Mouse (Mus musculus): ENCODE results near the gene Ror1. TPM values are rescaled to one million over a fixed set of nuclear protein-coding genes. Genes with fewer than 3 reads are reported as not detected.
A peak's percentile ranks its signal among the peaks of the same experiment; 100 is the strongest.

Ror1 gene
- total and polyA plus RNA-seq, 2 experiments from 2014 or later, result 10.3 to 17.5 TPM

- ATAC-seq (ENCODE audit: insufficient read depth, low read depth), result no peak
- H3K9me3 ChIP-seq (replicated peaks; ENCODE audit: control insufficient read depth, low read length), result no peaks in the 10 kb centered on the region
- H3K9ac ChIP-seq (replicated peaks; ENCODE audit: low read depth, low read length), result no peak overlapping the region
- H3K36me3 ChIP-seq (replicated peaks; ENCODE audit: control insufficient read depth, insufficient read depth, low read length), result no peaks in the 10 kb centered on the region
- TF ChIP-seq EP300 (IDR thresholded peaks at IDR 0.05; ENCODE audit: low read depth) (no peak), CTCF (IDR thresholded peaks at IDR 0.05; ENCODE audit: low read depth) (no peak)
- H3K27me3 ChIP-seq (ENCODE audit: control insufficient read depth, insufficient read depth, low read length), result no peaks in the 10 kb centered on the region
- no peak overlapping the region for H3K4me3 ChIP-seq (ENCODE audit: low read depth, low read length)
- no peak overlapping the region for H3K4me2 ChIP-seq (ENCODE audit: low read depth, low read length)
- no peak overlapping the region for H3K27ac ChIP-seq (ENCODE audit: low read depth)
- no peak for DNase-seq (ENCODE audit: low spot score)
- 86% methylated on average over 5 of the region's 5 CpGs for WGBS
- H3K4me1 ChIP-seq (ENCODE audit: control insufficient read depth, insufficient read depth), result peaks cover 43% of the 10 kb centered on the region
These were observed 204.6 kb downstream of the Ror1 start for GRCm38 (mm10) chr4:100300171-100300570.

- 29% methylated on average over 1 of the region's 1 CpGs for WGBS
- no peak overlapping the region for H3K9ac ChIP-seq (replicated peaks; ENCODE audit: low read depth, low read length)
- H3K27me3 ChIP-seq (ENCODE audit: control insufficient read depth, insufficient read depth, low read length), result no peaks in the 10 kb centered on the region
- peak overlapping the region; percentile 41 for H3K27ac ChIP-seq (ENCODE audit: low read depth)
- ATAC-seq (ENCODE audit: insufficient read depth, low read depth), result peak; percentile 82
- H3K4me2 ChIP-seq (ENCODE audit: low read depth, low read length), result no peak overlapping the region
- no peaks in the 10 kb centered on the region for H3K9me3 ChIP-seq (replicated peaks; ENCODE audit: control insufficient read depth, low read length)
- TF ChIP-seq EP300 (IDR thresholded peaks at IDR 0.05; ENCODE audit: low read depth) (peak; percentile 78), CTCF (IDR thresholded peaks at IDR 0.05; ENCODE audit: low read depth) (no peak)
- H3K36me3 ChIP-seq (replicated peaks; ENCODE audit: control insufficient read depth, insufficient read depth, low read length), result no peaks in the 10 kb centered on the region
- H3K4me3 ChIP-seq (ENCODE audit: low read depth, low read length), result no peak overlapping the region
- peak; percentile 42 for DNase-seq (ENCODE audit: low spot score)
- H3K4me1 ChIP-seq (ENCODE audit: control insufficient read depth, insufficient read depth), result peaks cover 42% of the 10 kb centered on the region
These were observed 205.8 kb downstream of the Ror1 start for GRCm38 (mm10) chr4:100301423-100301822.

GRCm38 (mm10) chr4:100307365-100307764 lies 211.8 kb downstream of the Ror1 start:
- no peaks in the 10 kb centered on the region for H3K27me3 ChIP-seq (ENCODE audit: control insufficient read depth, insufficient read depth, low read length)
- ATAC-seq (ENCODE audit: insufficient read depth, low read depth) (no peak), DNase-seq (ENCODE audit: low spot score) (no peak)
- H3K27ac ChIP-seq (ENCODE audit: low read depth), result no peak overlapping the region
- H3K4me2 ChIP-seq (ENCODE audit: low read depth, low read length), result no peak overlapping the region
- H3K4me3 ChIP-seq (ENCODE audit: low read depth, low read length), result no peak overlapping the region
- WGBS, result 53% methylated on average over 4 of the region's 4 CpGs
- H3K9ac ChIP-seq (replicated peaks; ENCODE audit: low read depth, low read length), result no peak overlapping the region
- no peaks in the 10 kb centered on the region for H3K9me3 ChIP-seq (replicated peaks; ENCODE audit: control insufficient read depth, low read length)
- peaks cover 11% of the 10 kb centered on the region; the same call in 1 of the 2 replicates for H3K4me1 ChIP-seq (ENCODE audit: control insufficient read depth, insufficient read depth)
- no peaks in the 10 kb centered on the region for H3K36me3 ChIP-seq (replicated peaks; ENCODE audit: control insufficient read depth, insufficient read depth, low read length)
- TF ChIP-seq CTCF (IDR thresholded peaks at IDR 0.05; ENCODE audit: low read depth) (no peak), EP300 (IDR thresholded peaks at IDR 0.05; ENCODE audit: low read depth) (no peak)

GRCm38 (mm10) chr4:100311775-100312537 lies 216.4 kb downstream of the Ror1 start:
- peaks cover 8% of the 10 kb centered on the region; the same call in 1 of the 2 replicates for H3K4me1 ChIP-seq (ENCODE audit: control insufficient read depth, insufficient read depth)
- H3K4me3 ChIP-seq (ENCODE audit: low read depth, low read length), result no peak overlapping the region
- H3K27ac ChIP-seq (ENCODE audit: low read depth), result no peak overlapping the region
- 66% methylated on average over 10 of the region's 10 CpGs for WGBS
- DNase-seq (ENCODE audit: low spot score) (no peak), ATAC-seq (ENCODE audit: insufficient read depth, low read depth) (no peak)
- H3K9ac ChIP-seq (replicated peaks; ENCODE audit: low read depth, low read length), result no peak overlapping the region
- TF ChIP-seq CTCF (IDR thresholded peaks at IDR 0.05; ENCODE audit: low read depth), result no peak
- TF ChIP-seq EP300 (IDR thresholded peaks at IDR 0.05; ENCODE audit: low read depth), result no peak
- no peaks in the 10 kb centered on the region for H3K27me3 ChIP-seq (ENCODE audit: control insufficient read depth, insufficient read depth, low read length)
- H3K4me2 ChIP-seq (ENCODE audit: low read depth, low read length), result no peak overlapping the region
- H3K9me3 ChIP-seq (replicated peaks; ENCODE audit: control insufficient read depth, low read length), result no peaks in the 10 kb centered on the region
- no peaks in the 10 kb centered on the region for H3K36me3 ChIP-seq (replicated peaks; ENCODE audit: control insufficient read depth, insufficient read depth, low read length)

- H3K27me3 ChIP-seq (ENCODE audit: control insufficient read depth, insufficient read depth, low read length), result no peaks in the 10 kb centered on the region
These were observed 219.5 kb downstream of the Ror1 start for GRCm38 (mm10) chr4:100315066-100315465.

More at GRCm38 (mm10) chr4:100315066-100315465, 219.5 kb downstream of the Ror1 start:
- no peaks in the 10 kb centered on the region for H3K36me3 ChIP-seq (replicated peaks; ENCODE audit: control insufficient read depth, insufficient read depth, low read length)
- no peak overlapping the region for H3K4me2 ChIP-seq (ENCODE audit: low read depth, low read length)
- no peak for TF ChIP-seq EP300 (IDR thresholded peaks at IDR 0.05; ENCODE audit: low read depth)
- no peaks in the 10 kb centered on the region for H3K9me3 ChIP-seq (replicated peaks; ENCODE audit: control insufficient read depth, low read length)
- 75% methylated on average over 1 of the region's 1 CpGs for WGBS
- no peak overlapping the region for H3K4me3 ChIP-seq (ENCODE audit: low read depth, low read length)
- H3K27ac ChIP-seq (ENCODE audit: low read depth), result 0 out of 2 replicates have a peak overlapping the region, but pooled peaks have one; percentile 2
- DNase-seq (ENCODE audit: low spot score) (no peak), ATAC-seq (ENCODE audit: insufficient read depth, low read depth) (no peak)
- peaks cover 8% of the 10 kb centered on the region; the same call in 1 of the 2 replicates for H3K4me1 ChIP-seq (ENCODE audit: control insufficient read depth, insufficient read depth)
- no peak overlapping the region for H3K9ac ChIP-seq (replicated peaks; ENCODE audit: low read depth, low read length)
